Mouse (Mus musculus): ENCODE results near the gene Olfml3.

Gene Olfml3

DNA sequence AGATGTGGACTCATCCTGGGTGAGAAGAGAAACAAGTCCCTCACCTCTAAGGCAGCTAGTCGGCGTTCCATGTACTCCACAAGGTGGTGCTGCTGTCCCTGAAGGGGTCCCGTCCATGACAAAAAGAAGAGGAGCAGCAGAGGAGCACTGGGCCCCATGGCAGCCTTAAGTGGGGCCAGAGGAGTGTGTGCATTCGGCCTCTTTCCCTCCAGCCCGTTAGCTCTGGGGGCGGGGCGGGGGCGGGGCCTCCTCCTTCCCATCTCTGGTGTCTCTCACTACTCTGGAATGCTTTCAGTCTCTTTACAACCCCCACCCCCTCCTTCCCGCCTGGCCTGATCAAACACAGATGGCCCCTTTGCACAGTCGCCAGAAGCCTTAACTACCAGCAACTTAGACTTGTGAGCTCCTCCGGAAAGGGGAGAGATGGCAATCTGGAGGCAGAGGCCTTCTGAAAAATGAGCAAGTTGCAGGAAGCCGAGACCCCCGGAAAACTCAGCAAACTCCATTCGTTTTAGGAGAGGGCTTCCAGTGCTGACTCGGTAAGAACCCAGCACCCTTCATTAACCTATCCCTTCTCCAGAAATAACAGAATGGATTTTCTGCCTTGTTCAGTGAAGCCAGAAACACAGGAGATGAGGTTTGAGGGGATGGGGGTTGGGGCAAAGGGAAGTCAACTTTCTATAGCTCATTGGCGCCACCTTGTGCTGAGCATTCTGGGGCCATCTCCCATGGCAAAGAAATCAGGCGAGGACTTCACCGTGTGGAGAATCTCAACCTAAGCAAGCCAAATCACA lies at the start of gene Olfml3:
Gene Olfml3 (minus strand): TSS at position 224 of the 794 bp plus-strand sequence.
- DNase-seq (ENCODE audit: low spot score), result peak; percentile 94

DNA sequence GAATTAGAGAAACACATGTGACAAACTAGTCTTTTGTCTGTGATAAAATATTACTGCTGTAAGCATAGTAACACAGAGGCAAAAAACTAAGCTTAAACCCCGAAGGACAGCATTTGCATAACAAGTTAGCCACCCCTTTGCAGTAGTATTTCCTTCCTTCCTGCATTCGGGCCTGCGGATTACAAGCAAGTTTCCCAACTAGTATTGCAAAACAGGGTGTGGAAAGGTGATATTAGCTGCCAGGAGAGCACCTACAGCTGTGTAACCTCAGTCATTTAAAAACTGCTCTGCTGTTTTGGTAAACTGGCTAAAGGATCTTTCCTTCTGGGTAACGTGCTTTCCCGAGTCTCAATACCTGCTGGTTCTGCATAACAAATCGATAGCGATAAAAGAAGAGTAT lies 49.4 kb upstream of the Olfml3 start:
- DNase-seq (ENCODE audit: low spot score), result no peak

DNA sequence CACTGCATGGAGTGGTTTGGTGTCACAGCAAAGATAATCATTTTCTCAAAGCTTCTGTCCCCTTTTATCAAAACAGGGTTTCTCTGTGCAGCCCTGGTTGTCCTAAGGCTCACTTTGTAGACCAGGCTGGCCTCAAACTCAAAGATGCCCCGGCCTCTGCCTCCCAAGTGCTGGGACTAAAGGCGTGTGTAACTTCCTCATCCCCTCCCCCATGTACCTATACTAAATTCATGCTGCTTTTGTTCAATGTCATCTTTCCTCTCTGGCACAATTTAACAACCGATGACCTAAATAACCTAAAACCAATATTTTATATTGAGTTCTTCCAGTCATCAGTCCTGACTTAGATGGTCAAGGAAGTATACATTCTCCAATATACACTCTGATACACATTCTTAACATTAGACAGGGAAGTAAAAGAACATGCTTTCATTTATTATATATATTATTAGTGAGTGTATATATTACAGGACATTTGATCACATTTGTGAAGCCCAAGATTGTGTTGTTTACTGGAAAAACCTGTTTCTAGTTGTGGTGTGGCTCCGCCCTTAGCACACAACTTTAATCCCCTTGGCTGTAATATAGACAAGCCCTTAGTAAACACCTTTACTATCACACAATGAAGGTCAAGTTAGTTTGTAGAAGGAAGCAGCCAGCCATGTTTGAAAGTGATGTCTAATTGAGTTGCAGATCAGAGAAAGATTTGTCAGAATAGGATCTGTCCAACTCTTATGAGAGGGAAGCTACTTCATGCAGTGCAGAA lies 45.2 kb upstream of the Olfml3 start:
- DNase-seq (ENCODE audit: low spot score), result no peak

DNA sequence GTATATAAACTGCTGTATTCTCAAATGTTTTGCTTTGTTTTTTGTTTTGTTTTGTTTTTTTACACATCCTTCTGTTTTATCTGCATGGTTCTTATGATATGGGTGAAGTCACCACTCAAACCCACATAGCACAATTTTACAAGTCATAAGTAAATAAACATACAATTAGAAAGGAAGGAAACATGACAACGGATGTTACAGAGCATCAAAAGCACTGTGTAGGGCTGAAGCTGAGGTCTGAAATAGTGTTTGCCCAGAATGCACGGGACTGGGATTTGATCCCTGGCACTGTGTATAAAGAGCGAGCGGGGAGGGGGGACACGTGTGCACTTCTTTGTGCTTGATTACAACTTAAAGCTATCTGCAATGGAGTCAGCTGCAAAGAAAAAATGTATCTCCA lies 43.0 kb upstream of the Olfml3 start:
- DNase-seq (ENCODE audit: low spot score), result no peak

DNA sequence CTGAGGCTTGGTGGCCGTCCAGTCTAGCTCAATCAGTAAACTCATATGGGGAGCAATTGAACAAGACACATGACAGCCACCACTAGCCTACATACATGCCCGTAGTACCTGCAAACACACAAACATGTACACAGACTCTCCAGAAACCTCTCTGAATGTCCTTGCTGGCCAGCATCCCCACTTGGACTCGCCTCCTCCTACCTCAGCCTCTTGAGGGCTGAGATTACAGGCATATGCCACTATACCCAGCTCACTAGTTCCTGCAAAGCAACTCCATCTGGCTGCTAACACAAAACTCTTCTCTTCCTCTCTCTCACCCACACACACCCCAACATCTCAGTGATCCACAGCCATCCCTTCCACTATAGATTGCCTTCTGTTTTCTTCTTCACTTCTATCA lies 42.5 kb upstream of the Olfml3 start:
- DNase-seq (ENCODE audit: low spot score), result no peak

DNA sequence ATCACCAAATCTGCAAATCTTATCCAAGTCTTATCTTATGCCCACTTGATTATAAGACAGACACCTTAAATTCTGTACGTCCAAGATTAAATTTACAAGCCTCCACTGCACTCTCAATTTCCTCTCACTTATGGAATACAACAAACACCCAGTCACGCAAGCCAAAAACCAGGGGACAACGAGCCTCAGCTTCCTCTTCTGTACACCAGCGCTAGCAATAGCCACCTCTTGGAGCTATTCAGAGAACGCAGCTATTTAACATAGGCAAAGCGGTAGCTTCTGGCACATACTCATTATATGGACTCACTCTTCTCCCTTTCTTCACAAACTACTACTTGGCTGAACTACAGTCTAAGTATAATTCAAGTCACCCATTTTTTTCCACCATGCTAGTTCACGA lies 41.4 kb upstream of the Olfml3 start:
- DNase-seq (ENCODE audit: low spot score), result no peak

DNA sequence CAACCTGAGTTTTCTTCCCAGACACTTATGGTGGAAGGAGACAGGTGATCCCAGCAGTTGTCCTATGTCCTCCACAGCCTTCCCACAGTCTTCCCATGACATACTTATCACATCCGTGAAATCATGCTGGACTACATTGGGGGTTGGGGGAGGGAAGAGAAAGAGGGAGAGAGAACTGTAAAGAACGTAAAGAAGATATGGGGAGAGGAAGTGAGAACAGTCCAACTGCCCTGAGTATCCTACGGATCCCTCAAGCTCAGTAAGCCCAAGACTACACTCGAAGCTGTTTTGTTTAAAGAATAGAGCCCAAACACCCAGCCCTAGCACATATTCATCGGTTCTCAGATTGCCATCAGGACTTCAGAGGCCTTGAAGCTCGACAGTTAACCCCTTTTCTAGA lies 40.9 kb upstream of the Olfml3 start:
- no peak for DNase-seq (ENCODE audit: low spot score)

DNA sequence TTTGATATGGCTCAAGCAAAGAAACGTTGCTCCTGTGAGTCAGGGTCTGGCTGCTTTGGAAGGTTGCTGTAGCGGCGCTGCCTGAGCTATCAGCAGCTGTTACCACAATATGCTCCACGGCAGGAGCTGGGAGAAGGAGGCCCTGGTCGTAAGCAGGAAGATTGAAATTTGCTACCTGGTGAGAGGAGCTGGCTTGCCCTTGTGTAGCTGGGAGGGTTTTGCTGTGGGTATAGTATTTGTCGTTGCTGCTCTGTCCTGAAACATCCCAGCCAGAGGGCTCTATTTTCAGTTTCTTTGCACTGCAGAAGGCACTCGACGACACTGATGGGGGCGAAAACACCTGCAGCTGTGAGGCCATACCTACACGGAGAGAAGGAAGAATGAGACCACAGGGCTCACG lies 40.1 kb upstream of the Olfml3 start:
- no peak for DNase-seq (ENCODE audit: low spot score)

DNA sequence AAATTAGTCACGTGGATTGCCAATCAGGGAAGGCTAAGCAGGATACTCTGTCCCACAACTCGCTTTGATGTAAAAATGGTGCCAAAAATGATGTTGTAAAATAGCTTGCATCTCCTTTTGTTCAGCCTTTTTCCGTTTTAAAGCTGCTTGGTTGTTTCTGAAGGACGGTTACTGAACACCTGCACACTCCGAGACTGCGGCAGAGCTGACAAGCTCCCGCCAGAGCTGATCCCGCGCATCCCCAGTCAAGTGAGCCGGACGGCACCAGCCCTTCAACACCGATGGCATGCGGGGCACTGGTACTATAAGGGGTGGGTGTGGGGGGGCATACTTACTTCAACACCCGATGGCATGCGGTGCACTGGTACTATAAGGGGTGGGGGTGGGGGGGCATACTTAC lies 36.2 kb upstream of the Olfml3 start:
- DNase-seq (ENCODE audit: low spot score), result no peak

DNA sequence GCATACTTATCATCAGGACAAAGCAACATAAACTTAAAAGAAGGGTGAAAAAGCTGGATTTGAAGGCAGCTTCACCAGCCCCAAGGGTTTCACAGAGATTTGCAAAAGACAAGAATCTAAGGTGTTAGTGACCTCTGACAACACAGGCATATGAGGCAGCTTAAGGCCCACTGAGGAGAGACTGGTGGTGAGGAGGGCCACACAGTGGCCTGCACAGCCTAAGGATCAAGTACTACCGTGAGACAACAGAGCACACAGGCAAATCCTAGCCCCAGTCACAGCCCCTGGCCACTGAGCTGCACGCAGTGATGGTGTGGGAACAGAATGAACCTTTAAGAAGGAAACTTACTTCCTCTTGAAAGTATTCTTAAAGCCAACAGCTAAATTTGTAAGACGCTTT lies 35.7 kb upstream of the Olfml3 start:
- DNase-seq (ENCODE audit: low spot score), result no peak

DNA sequence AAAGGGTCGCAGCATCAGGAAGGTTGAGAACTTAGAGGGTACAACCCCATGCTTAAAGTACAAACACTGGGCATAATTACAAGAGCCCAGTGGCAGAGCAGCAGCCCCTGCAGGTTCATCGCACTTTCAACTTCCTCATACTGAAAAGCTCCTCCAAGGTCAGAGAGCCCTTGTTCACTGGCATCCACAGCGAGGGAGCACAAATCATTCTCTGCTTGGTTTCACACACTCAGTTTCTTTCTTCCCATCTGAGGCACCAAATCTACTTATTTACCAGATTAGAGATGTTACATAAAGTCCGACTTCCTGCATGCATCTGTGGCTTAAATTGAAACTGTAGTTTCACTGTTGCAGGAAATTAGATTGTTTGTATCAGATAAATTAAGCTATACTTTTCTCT lies 35.0 kb upstream of the Olfml3 start:
- no peak for DNase-seq (ENCODE audit: low spot score)

DNA sequence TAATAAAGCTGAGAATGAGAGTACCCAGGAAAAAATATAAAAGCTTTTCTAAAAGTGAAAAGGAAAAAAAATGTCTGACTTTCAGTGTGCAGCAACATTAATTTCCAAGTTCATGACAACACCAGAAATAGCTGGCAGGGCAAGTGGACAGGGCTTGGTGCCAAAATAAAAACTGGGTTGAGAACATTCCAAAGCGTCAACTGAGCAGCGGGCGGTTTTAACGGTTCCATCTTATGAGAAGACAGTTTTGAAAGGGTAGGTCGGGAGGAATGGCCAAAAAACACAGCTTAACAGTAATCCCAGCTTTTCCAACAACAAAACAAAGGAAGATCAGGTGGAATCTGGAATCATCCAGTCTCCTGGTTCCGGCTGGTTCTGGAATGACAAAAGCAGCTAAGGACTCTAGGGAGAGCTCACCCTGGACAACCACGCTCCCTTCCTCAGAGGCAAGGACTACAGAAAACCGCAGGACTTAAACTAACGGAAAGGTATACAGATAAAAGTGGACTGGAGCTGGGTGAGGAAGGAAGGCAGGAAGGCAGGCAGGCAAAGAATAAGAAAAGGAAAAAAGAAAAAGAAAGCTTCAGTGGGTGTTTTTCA lies 33.8 kb upstream of the Olfml3 start:
- peak; percentile 54 for DNase-seq (ENCODE audit: low spot score)

DNA sequence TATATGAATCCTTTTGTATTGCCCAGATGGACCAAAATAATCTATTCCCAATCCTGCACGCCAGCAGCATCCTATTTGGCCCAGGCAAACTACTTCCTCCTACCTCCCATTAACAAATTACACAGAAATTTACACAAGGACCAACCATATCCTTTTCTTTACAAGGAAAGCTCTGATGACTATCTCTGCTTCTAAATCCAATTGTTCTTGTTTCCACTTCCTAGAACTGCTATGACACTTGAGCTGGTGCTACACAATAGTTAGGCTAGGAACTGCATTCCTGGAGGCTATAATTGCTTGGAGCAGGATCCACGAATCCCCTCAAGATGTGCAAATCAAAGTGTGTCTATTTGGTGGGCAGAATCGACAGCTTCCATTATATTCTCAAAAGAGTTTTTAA lies 29.0 kb upstream of the Olfml3 start:
- DNase-seq (ENCODE audit: low spot score), result no peak

DNA sequence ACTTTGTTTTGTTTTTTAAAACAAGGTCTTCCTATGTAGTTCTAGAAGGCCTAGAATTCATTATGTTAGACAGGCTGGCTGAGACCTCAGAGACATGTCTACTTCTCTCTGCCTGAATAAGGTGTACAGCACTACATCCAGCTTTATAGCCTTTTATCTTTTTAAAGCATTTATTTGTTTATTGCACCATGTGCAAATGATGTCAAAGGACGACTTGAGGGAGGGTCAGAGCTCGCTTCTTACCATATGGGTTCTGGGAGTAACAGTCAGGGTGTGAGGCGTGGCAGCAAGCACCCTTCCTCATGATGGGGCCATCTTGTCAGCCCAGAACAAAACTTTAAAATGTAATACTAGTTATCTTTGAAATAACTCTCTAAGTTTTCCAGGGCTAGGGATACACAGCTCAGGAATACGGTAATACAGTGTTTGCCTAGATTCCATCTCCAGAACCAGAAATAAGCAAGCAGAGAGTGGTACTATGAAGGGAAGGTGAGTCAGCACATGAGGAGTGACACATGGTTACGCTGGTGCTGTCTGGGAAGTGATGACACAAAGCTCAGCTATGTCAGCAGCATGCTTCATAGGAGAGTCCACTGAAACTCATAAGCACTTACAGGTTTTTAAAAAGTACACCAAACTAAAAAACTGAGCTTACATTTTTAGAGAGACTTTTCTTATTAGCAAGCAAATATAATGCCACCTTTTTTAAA lies 21.6 kb upstream of the Olfml3 start:
- DNase-seq (ENCODE audit: low spot score), result no peak

DNA sequence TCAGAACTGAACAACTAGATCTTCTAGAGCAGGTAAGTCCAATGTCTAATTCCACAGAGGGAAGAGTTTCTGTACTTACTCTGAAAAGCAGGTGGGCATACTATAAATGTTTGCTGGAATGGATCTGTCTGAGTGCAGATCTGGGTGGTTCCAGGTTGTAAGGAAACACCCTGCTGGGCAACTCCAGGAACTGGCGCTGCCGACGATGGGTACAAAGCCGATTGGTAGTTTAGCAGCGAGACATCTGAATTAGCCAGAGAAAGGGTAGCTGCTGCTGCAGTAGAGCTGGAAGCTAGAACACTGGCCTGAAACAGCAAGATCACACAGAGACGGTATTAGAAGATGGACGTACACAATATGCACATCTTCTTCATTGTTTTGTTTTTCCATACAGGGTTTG lies 20.7 kb upstream of the Olfml3 start:
- DNase-seq (ENCODE audit: low spot score), result no peak

DNA sequence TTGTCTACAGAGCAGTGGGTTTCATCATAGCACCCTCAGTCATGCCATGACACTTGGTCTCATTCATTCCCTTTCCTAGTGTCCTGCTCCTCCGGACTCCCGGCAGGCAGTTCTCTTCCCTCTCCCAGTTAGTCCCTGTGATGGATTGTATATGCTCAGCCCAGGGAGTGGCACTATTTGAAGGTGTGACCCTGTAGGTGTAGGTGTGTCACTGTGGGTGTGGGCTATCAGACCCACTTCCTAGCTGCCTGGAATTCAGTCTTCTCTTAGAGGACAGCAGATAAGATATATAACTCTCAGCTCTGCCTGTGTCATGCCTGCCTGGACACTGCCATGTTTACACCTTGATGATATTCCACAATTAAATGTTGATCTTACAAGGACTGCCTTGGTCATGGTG lies 19.1 kb upstream of the Olfml3 start:
- DNase-seq (ENCODE audit: low spot score), result no peak

DNA sequence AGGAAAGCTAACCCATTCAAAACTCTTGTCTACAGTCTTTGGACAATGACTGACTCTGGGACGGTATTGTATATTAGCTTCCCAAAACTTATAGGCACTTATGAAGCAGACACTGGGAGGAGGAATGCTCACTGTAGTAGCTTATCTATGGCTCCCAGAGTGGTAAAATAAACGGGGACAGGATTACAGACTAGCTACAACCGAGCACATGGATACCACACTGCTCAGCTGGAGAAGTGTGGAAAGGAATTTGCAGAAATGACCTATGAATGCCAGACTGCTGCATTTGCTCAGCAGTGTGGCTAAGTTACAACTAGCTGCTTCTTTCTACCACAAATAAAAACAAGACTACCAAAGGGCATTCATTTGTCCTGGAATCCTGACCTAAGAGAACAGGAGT lies 17.6 kb upstream of the Olfml3 start:
- no peak for DNase-seq (ENCODE audit: low spot score)

DNA sequence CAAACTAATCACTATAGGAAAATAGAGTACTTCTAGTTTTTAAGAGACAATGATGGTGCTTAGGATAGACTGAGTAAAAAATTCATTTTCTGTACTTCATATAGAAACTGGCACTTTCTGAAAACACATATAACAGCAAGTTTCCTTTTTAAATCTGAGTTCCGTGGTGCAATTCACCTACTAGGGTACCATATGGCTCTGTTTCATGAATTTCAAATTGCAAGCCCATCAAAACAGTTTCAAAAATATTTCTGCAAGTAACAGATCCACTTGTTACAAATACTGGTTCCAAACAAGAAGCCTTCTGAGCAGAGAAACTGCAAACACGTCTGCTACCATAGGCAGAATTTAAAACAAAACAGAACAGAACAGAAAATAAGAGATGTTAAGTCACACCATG lies 13.8 kb upstream of the Olfml3 start:
- DNase-seq (ENCODE audit: low spot score), result no peak

DNA sequence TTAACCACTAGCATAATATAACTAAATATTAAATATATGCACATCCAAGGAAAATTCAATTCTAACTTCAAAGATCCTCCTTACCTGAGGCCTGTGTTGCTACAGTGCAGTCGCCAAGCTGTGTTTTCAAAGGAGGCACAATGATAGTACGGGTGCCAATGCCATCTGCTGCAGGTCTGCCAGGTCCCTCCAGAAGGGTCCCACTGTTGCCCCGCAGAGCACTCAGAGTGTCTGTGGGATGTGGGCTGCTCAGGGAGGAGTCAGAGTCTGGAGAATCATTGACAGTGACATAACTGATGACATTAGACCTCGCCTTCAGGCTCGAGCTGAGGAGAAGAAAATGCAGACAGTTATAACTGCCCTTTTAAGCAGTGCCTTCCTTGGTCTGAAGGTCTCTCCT lies 8.9 kb upstream of the Olfml3 start:
- no peak for DNase-seq (ENCODE audit: low spot score)

DNA sequence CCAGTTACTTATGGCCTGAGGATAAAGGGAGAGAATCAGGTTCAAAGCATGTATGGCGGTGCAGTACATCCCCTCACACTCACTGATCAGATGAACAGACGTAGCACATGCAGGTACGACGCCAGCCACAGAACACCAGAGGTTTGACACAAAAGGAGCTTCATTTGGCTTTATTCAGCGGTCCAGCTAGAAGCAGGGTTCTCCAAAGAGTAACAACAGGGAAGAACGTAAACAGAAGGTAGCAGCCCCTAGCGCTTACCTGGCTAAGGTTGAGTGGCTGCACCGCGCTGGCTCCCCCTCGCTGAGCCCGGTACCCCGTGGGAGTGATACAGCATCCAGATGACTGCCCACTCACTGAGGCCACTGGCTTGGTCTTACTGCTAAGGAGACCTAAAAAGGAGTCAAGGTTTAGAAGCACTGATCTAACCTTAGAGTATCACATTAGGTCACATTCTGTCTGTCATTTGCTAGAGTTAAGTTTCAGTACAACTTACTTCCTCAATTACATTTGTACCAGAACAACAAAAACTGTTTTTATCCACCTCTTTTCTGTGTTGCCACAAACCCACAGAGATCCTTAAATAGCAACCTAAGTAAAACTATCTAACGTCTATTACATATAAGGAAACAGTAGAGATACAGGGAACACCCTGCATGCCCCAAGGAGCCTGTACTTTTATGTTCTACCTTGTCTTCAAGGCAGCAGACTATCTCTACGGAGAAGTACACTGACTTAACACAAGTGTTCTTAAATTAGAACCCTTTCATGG lies 7.4 kb upstream of the Olfml3 start:
- DNase-seq (ENCODE audit: low spot score), result no peak

DNA sequence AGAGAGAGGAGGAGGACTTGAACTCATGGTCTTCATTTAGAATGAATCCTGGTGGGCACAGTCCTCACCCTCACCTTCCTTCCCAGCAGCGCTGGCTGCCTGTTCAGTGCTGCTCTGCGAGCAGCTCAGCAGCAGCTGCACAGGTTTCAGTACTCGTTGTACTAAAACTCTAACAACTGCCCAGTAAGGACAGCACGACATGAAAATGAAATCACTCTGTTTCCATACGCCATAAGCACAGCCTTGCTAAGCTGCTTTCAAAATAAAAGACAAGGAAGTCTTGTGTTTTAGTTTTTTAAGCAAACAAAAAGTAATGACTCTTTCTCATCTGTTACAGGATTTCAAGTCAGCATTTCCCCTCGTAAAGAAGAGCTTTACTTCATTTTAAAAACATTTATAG lies 5.4 kb upstream of the Olfml3 start:
- no peak for DNase-seq (ENCODE audit: low spot score)

DNA sequence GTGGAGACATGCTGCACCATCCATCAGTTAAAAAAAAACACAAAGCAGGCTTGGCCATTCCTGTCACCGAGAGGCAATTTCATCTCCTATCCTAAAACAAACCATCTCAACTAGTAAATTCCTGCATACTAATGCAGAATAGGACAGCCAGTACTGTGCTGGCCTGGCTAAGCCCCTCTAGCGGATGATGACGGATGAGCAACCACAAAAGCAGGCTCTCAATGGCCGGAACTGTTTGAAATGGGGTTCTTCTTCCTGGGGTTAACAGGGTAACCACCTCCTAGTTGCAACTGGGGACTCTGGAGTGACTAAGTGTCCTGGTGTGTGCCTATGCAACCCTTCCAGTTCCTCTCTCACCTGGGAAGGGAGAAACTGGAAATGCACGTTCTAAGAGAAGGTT lies 2.5 kb upstream of the Olfml3 start:
- no peak for DNase-seq (ENCODE audit: low spot score)

Data from layer of hippocampus, adult 11-12 months (tissue).